Mouse (Mus musculus) gastrocnemius, adult 8-10 months (tissue): ENCODE results near the gene Rab30. TPM values are rescaled to one million over a fixed set of nuclear protein-coding genes. Genes with fewer than 3 reads are reported as not detected.

Experiments
- total RNA-seq, 4 experiments: library from RNA; stranded (reverse); gene quantifications; 2 replicates each; pipeline ENCODE4 v1.2.4; 2022

Gene Rab30
- total RNA-seq, 4 experiments from 2014 or later: 2.9 to 12.1 (median 5.6) TPM

Other genes with a start within 250 kb of the Rab30 start
- 10 to 100 TPM; 19.6 to 24.4 (median 22.1) TPM for gene Ccdc90b, start 180.5 kb upstream of the Rab30 start, total RNA-seq
- under 1 TPM; 0.46 to 0.80 (median 0.68) TPM for gene Ankrd42, start 104.5 kb upstream of the Rab30 start, total RNA-seq
- 10 to 100 TPM; 17.4 to 20.1 (median 18.4) TPM for gene Pcf11, start 71.7 kb upstream of the Rab30 start, total RNA-seq
- under 1 TPM in 1 of 4 experiments, not detected in 3; 0.13 TPM for gene Ddias, start 132.6 kb downstream of the Rab30 start, total RNA-seq
- gene Prcp, start 132.9 kb downstream of the Rab30 start, total RNA-seq: 1 to 10 TPM; 2.2 to 2.9 (median 2.6) TPM